Mouse (Mus musculus): Measurements from ENCODE around the gene Lrit3. TPM values are rescaled to one million over a fixed set of nuclear protein-coding genes. Genes with fewer than 3 reads are reported as not detected.

Gene Lrit3
- total RNA-seq (2023) = not detected

GRCm38 (mm10) chr3:129803765-129804164, at the start of gene Lrit3:
Gene Lrit3, minus strand, starts transcription at chr3:129804030.

DNA sequence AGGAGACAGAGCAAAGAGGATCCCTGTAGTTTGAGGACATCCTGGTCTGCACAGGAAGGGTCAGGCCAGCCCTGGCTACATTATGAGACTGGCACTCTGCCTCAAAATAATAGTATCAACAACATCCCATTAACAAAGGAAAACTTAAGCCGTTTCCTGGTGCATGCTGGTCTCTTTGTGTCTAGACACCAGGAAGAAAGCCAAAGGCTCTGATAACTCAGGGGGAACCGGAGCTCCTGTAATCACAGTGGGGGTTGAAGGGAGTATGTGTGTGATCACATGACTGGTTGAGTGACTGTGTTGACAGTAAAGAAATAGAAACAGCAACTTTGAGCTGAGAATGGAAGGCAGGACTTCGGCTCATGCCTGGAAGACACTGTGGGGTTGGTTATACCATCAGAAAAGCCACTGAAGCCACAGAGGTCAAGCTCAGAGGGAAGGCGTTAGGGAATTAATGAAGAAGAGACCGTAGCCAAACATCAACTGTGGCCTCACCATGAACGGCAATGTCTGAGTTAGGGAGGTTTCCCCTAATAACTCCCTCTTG, 31.6 kb upstream of the Lrit3 start, which contains the start of gene Cfi:
TSS of gene Cfi (plus strand) at position 497 of the 547 bp plus-strand sequence.

DNA sequence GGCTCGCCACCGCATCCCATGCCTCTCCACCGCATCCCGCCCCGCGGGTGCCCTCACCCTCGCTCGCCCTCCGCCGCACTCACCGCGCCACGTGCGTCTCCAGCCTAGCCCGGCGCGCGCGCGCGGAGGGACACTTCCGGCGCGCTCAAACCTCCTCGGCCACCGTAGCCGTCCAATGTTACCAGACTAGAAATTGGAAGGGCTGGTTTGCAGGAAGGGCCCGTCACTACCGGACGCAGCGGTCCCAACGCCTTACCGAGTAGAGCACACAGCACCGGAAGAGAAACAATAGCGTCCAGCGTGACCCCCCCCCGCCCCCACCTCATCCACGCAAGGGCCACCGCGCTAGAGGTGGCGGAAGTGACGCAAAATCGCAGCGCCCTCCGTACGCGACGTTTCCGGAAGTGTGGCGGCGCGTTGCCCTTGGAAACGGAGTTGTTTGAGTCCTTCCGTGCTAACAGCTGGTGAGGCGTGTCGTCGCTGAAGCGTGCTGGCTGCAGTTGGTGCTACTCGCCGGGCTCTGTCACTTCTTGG, 27.3 kb upstream of the Lrit3 start, which contains the start of gene Gar1:
TSS of gene Gar1 (minus strand) at position 362 of the 534 bp plus-strand sequence.

DNA sequence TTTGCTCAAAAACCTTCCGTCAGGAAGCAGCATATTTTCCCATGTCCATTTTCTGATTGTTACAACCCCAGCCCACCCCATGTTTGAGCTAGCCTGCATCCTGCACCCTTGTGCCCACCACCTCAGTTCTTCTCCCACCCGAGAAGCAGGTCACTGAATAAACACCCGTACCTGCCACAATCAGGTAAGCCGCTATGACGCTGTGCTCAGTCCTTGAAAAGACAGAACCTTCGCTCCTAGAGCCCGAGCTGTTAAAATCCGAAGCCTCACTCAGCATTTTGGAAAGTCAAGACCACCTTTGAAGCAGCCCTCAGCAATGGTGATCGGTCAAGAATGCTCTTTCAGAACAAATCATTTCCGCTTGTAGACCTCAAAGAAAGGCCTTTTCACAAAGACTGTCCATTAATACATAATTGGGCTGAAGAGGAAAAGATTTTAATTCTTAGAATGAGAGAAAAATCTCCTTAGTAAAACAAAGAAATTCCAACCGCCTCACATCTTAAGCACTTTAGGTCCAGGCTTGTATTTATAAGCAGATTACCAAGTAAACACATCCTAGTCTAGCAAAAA, 18.5 kb upstream of the Lrit3 start, which contains the start of gene Rrh:
TSS of gene Rrh (minus strand) at position 382 of the 570 bp plus-strand sequence.

GRCm38 (mm10) chr3:129754650-129755604, 48.9 kb downstream of the Lrit3 start, which contains the start of gene Egf:
Gene Egf, minus strand, starts transcription at chr3:129755316.

Other genes with a start within 250 kb of the Lrit3 start
- gene Egf, start 48.7 kb downstream of the Lrit3 start, total RNA-seq (2023) = 3.9 TPM
- 1.3 TPM for gene Rrh, start 18.6 kb upstream of the Lrit3 start, total RNA-seq (2023)
- 79.3 TPM for gene Gar1, start 27.4 kb upstream of the Lrit3 start, total RNA-seq (2023)
- gene Cfi, start 31.9 kb upstream of the Lrit3 start, total RNA-seq (2023) = not detected
- gene Pla2g12a, start 74.6 kb upstream of the Lrit3 start, total RNA-seq (2023) = 8.5 TPM
- gene Casp6, start 97.4 kb upstream of the Lrit3 start, total RNA-seq (2023) = 16.0 TPM
- 4.6 TPM for gene Mcub, start 166.2 kb upstream of the Lrit3 start, total RNA-seq (2023)